Mouse (Mus musculus) gastrocnemius, postnatal 4 days (tissue): Measurements from ENCODE around the gene Ppp1r9b. TPM values are rescaled to one million over a fixed set of nuclear protein-coding genes. Genes with fewer than 3 reads are reported as not detected.

ENCODE experiments used
- DNase-seq, 2 experiments: peaks; one replicate each; pipeline ENCODE4 v3.0.0; 2021 to 2022; ENCODE audit warnings: low spot score in 2 of 2, mixed read lengths in 2 of 2
- total RNA-seq, 2 experiments: library from RNA; stranded (reverse); gene quantifications; 2 replicates each; pipeline ENCODE4 v1.2.3; 2021

Ppp1r9b gene
- total RNA-seq, 2 experiments from 2014 or later, result 64.9 to 69.2 TPM

GRCm38 (mm10) chr11:94974951-94975350, 15.9 kb upstream of the Ppp1r9b start:
- no peak for DNase-seq

- no peak for DNase-seq
These were observed 14.6 kb upstream of the Ppp1r9b start, which contains the start of gene Sgca for GRCm38 (mm10) chr11:94976199-94976598. Sgca (minus strand) TSS chr11:94976327.

GRCm38 (mm10) chr11:94978178-94978915, 12.5 kb upstream of the Ppp1r9b start:
- no peak for DNase-seq

GRCm38 (mm10) chr11:94978947-94979346, 11.9 kb upstream of the Ppp1r9b start:
- peak; percentile 91 to 95 for DNase-seq

- no peak for DNase-seq
These were observed 11.2 kb upstream of the Ppp1r9b start for GRCm38 (mm10) chr11:94979462-94980179.

GRCm38 (mm10) chr11:94985140-94985539, 5.7 kb upstream of the Ppp1r9b start:
- no peak for DNase-seq

GRCm38 (mm10) chr11:94985822-94986221, 5.0 kb upstream of the Ppp1r9b start:
- no peak for DNase-seq

- no peak for DNase-seq
These were observed 4.4 kb upstream of the Ppp1r9b start for GRCm38 (mm10) chr11:94986435-94986834.

- no peak for DNase-seq
These were observed 3.5 kb upstream of the Ppp1r9b start for GRCm38 (mm10) chr11:94987341-94987740.

GRCm38 (mm10) chr11:94987851-94988250, 3.0 kb upstream of the Ppp1r9b start:
- DNase-seq, result no peak

GRCm38 (mm10) chr11:94988780-94989561, 1.9 kb upstream of the Ppp1r9b start:
- DNase-seq, result peak in 1 of 2 experiments; percentile 63

GRCm38 (mm10) chr11:94989562-94990017, 1.2 kb upstream of the Ppp1r9b start:
- peak in 1 of 2 experiments; percentile 78 for DNase-seq

GRCm38 (mm10) chr11:94990102-94990748, 610 bp upstream of the Ppp1r9b start:
- no peak for DNase-seq

- peak in 1 of 2 experiments; percentile 58 for DNase-seq
These were observed 1.0 kb downstream of the Ppp1r9b start for GRCm38 (mm10) chr11:94991641-94992479.

- no peak for DNase-seq
These were observed 1.6 kb downstream of the Ppp1r9b start for GRCm38 (mm10) chr11:94992480-94992753.

GRCm38 (mm10) chr11:94992754-94993606, 2.1 kb downstream of the Ppp1r9b start:
- DNase-seq, result peak in 1 of 2 experiments; percentile 62

GRCm38 (mm10) chr11:94994208-94994814, 3.5 kb downstream of the Ppp1r9b start:
- DNase-seq, result no peak

- no peak for DNase-seq
These were observed 4.3 kb downstream of the Ppp1r9b start for GRCm38 (mm10) chr11:94994947-94995772.
